Mouse (Mus musculus) 416B (cell line): ENCODE measurements around the gene Eef1akmt1.

Experiments
- DNase-seq: peaks from one replicate; pipeline ENCODE4 v3.0.0; 2011; ENCODE audit warnings: low read depth

Gene Eef1akmt1

GRCm38 (mm10) chr14:57571155-57572133 is at the start of gene Eef1akmt1:
TSS of gene Eef1akmt1 (minus strand) at chr14:57571612.
- peak; percentile 94 for DNase-seq

GRCm38 (mm10) chr14:57620598-57621236 is 49.3 kb upstream of the Eef1akmt1 start:
- DNase-seq = no peak

GRCm38 (mm10) chr14:57619487-57619886 is 48.1 kb upstream of the Eef1akmt1 start:
- peak; percentile 88 for DNase-seq

GRCm38 (mm10) chr14:57617675-57618074 is 46.3 kb upstream of the Eef1akmt1 start:
- DNase-seq = peak; percentile 60

- DNase-seq = peak; percentile 41
Observed at GRCm38 (mm10) chr14:57616339-57616965, 45.0 kb upstream of the Eef1akmt1 start.

- DNase-seq = no peak
Observed at GRCm38 (mm10) chr14:57615828-57616227, 44.4 kb upstream of the Eef1akmt1 start.

- peak; percentile 15 for DNase-seq
Observed at GRCm38 (mm10) chr14:57611034-57611433, 39.6 kb upstream of the Eef1akmt1 start.

GRCm38 (mm10) chr14:57609816-57610329 is 38.5 kb upstream of the Eef1akmt1 start:
- DNase-seq = no peak

DNA sequence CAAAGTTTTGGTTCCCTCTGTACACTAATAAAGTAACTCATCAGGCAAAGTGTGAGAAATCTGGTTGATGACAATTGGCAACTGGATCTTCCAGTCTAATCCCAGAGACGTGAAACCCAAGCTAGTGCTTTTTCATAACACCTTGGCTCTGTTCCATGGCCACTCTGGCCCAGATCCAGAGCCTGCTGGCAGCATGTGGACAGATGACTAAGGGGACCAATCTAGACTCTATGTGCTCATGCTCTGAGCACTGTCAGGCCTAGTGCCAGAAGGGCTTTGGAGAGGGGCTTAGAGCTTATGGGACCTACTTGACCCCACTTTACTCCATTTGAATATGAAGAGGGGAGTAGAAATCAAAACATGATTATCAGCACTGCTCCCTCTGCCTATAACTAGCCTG is 36.1 kb upstream of the Eef1akmt1 start:
- DNase-seq = peak; percentile 81

DNA sequence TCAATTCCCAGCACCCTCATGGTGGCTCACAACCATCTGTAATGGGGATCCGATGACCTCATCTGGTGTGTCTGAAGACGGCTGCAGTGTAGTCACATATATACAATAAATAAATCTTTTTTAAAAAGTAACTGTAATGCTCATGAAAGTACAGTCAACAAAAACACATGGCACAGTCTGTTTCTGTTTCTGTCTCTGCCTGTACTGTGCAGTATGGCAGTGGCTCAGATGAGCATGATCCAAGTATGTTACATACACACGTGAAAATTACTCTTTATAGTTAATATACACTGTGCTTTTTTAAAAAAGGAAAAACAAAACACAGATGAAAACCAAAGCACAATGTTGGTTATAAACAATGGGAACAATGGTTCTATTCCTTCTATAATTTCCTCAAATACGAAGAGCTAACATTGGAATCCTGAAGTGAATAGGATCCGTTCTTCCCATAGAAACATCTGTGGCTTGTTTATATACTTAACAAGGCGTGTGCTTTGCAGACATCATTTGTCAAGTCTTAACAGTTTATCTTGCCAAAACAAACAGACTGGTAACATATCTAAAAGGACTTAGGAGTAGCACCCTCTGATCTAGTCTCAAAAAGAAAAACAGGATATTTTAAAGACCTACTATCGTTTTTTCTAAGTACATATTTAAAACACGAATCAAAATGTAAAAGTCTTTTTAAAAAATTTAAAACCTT is 35.4 kb upstream of the Eef1akmt1 start:
- no peak for DNase-seq

- DNase-seq = no peak
Observed at GRCm38 (mm10) chr14:57593279-57593678, 21.9 kb upstream of the Eef1akmt1 start.

GRCm38 (mm10) chr14:57591830-57592229 is 20.4 kb upstream of the Eef1akmt1 start:
- no peak for DNase-seq

DNA sequence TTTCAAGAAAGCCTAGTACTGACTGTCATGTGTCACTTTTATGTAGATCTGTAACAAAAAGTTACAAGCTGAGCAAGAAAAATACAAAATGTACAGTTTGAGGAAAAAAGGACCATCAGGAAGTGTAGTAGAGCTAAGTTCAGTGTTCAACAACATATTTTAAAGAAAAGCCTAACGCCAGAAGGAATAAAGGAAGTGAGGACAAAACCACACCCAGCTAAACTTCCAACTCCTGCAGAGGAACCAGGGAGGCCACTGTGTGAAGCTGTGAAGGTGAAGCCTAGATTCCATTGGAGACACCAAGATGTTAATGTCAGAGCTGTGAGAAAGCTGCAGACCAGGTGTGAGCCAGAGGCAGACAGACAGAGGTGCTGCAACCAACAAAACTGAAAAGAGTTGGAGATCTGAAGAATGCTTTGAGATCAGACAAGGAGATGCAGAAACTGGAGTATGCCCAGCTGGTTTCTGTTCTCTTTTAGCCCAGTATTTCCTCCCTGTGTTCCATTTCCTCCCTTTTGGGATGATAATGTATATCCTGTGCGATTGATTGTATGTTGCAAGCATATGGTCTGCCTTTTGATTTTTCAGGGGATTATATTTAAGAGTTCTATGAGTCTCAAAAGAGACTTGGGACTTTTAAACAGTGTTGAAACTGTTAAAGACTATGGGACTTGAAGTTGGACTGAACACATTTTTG is 5.1 kb upstream of the Eef1akmt1 start:
- DNase-seq = no peak

DNA sequence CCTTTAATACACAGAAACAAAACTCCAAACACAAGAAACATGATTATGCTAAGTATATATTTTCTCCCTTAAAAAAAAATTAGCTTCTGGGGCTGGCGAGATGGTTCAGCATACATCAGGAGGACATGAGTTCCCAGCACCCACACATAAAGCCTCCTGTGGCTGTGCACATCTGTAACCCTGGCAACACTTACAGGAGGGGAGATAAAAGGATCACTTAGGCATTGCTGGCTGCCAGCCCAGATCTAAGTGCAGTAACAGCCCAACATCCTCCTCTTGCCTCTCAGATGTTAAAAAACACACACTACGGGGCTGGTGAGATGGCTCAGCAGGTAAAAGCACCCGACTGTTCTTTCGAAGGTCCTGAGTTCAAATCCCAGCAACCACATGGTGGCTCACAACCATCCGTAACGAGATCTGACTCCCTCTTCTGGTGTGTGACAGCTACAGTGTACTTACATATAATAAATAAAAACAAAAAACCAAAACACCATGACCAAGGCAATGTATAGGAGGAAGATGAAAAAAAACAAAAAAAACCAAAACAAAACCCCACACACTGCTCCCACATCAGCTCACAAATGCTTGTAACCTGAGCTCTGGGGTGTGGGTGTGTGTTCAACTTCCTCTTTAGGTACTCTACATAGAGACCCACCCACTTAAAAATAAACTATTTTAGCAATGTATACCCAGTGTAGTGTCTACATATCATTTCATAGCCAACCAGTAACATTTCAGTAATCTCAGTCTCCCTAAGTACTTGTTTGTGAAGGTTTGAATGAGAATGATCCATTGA is 3.6 kb upstream of the Eef1akmt1 start:
- peak; percentile 44 for DNase-seq

GRCm38 (mm10) chr14:57565626-57566025 is 5.8 kb downstream of the Eef1akmt1 start:
- DNase-seq = no peak

DNA sequence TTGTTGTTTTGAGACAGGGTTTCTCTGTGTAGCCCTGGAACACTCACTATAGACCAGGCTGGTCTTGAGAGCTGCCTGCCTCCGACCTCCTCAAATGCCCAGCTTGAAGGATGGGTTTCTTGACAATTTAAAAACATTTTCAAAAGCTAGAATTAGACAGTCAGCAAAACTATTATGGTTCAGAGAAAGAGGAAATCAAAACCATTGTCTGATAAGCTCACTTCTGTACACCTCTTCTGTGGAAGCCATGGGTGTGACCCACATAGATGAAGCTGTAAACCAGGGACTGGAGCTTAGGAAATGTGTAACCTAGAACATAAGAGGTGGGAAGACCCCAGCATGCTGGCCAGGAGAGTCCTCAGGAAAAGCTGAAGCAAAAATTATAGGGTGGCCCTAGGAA is 14.5 kb downstream of the Eef1akmt1 start:
- no peak for DNase-seq

DNA sequence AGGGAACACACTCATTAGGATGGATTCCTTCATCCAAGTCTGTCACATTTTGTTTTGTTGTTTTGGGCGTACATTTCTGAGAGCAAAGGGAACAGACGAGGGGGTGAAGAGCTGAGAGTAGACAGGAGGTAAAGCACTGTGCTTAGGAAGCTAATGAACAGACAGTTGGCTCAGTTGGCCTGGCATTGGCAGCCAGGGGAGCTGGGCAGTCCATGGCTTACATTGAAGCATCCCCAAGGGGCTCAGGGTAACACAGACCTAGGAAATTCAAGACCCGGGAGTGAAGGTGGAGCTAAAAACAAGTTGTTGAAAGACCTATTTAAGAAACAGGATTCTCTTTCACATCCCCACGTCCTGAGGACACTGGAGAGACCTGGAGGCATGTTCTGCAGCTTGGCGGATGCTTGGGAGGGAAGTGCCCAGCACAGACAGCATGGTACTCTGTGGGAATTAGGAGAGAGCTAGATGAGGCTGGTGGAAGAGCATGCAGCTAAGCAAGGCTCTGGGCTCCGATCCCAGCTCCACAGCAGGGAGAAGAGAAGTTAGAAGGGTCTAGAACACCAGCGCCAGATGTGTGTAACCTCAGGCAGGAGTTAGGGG is 15.8 kb downstream of the Eef1akmt1 start:
- DNase-seq = no peak

- DNase-seq = no peak
Observed at GRCm38 (mm10) chr14:57554434-57554833, 17.0 kb downstream of the Eef1akmt1 start.

GRCm38 (mm10) chr14:57552945-57553344 is 18.5 kb downstream of the Eef1akmt1 start:
- DNase-seq = no peak

DNA sequence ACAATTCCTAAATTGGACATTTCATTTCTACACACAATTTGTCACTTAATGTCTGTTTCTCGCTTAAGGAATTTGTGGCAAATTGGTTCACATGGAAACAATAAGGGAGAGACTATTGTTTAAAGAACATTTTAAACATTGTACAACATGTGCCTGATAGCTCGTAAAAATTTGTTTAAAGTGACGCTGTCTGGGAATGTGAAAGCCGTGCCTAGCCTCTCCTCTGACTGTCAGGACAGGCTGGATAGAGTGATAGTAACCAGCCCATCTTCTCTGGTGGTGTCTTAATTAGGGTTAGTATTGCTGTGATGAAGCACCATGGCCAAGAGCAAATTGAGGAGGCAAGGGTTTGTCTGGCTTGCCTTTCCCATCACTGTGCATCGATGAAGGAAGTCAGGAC is 24.4 kb downstream of the Eef1akmt1 start:
- no peak for DNase-seq
